Mouse (Mus musculus): ENCODE results near the gene Acbd4. TPM values are rescaled to one million over a fixed set of nuclear protein-coding genes. Genes with fewer than 3 reads are reported as not detected.

Gene Acbd4
- total and polyA plus RNA-seq, 2 experiments from 2014 or later = 27.1 to 28.5 TPM

GRCm38 (mm10) chr11:103117591-103118009, 16.1 kb downstream of the Acbd4 start:
- H3K27ac ChIP-seq (ENCODE audit: low read depth, low read length) = peak overlapping the region; percentile 89; the same call in 1 of the 2 replicates
- peak overlapping the region; percentile 58 for H3K4me3 ChIP-seq (ENCODE audit: low read depth, low read length)
- DNase-seq = peak; percentile 44
- H3K4me2 ChIP-seq (ENCODE audit: low read depth) = peak overlapping the region; percentile 92
- H3K36me3 ChIP-seq (ENCODE audit: insufficient read depth) = no peaks in the 10 kb centered on the region
- no peak for ATAC-seq
- no peak for TF ChIP-seq CTCF (IDR thresholded peaks at IDR 0.05; ENCODE audit: low read depth)
- peak overlapping the region; percentile 45 for H3K9ac ChIP-seq
- WGBS = under 1% methylated on average over 38 of the region's 38 CpGs
- peaks cover 19% of the 10 kb centered on the region for H3K4me1 ChIP-seq (ENCODE audit: insufficient read depth)
- H3K9me3 ChIP-seq (ENCODE audit: low read length) = no peaks in the 10 kb centered on the region
- peaks cover under 1% of the 10 kb centered on the region; the same call in 1 of the 2 replicates for H3K27me3 ChIP-seq (ENCODE audit: insufficient read depth, low read length)

- DNase-seq (no peak), ATAC-seq (no peak)
- 0 out of 2 replicates have a peak overlapping the region, but pooled peaks have one; percentile 45 for H3K9ac ChIP-seq
- 70% methylated on average over 2 of the region's 2 CpGs for WGBS
- no peak overlapping the region for H3K4me3 ChIP-seq (ENCODE audit: low read depth, low read length)
- H3K4me2 ChIP-seq (ENCODE audit: low read depth) = peak overlapping the region; percentile 92
- TF ChIP-seq CTCF (IDR thresholded peaks at IDR 0.05; ENCODE audit: low read depth) = no peak
- no peaks in the 10 kb centered on the region for H3K36me3 ChIP-seq (ENCODE audit: insufficient read depth)
- no peak overlapping the region for H3K27ac ChIP-seq (ENCODE audit: low read depth, low read length)
- no peaks in the 10 kb centered on the region for H3K27me3 ChIP-seq (ENCODE audit: insufficient read depth, low read length)
- H3K4me1 ChIP-seq (ENCODE audit: insufficient read depth) = peaks cover 18% of the 10 kb centered on the region
- H3K9me3 ChIP-seq (ENCODE audit: low read length) = no peaks in the 10 kb centered on the region
Observed at GRCm38 (mm10) chr11:103118866-103119265, 17.4 kb downstream of the Acbd4 start.

GRCm38 (mm10) chr11:103119609-103120008, 18.1 kb downstream of the Acbd4 start:
- 40% methylated on average over 5 of the region's 5 CpGs for WGBS
- H3K4me2 ChIP-seq (ENCODE audit: low read depth) = no peak overlapping the region

GRCm38 (mm10) chr11:103120315-103120714, 18.8 kb downstream of the Acbd4 start:
- Histone ChIP-seq H3K27me3 (ENCODE audit: insufficient read depth, low read length) (no peaks in the 10 kb centered on the region), H3K4me1 (ENCODE audit: insufficient read depth) (peaks cover 10% of the 10 kb centered on the region), H3K36me3 (ENCODE audit: insufficient read depth) (no peaks in the 10 kb centered on the region), H3K4me2 (ENCODE audit: low read depth) (no peak overlapping the region), H3K9me3 (ENCODE audit: low read length) (no peaks in the 10 kb centered on the region), H3K4me3 (ENCODE audit: low read depth, low read length) (no peak overlapping the region), H3K9ac (no peak overlapping the region), H3K27ac (ENCODE audit: low read depth, low read length) (no peak overlapping the region)
- DNase-seq = no peak
- no peak for TF ChIP-seq CTCF (IDR thresholded peaks at IDR 0.05; ENCODE audit: low read depth)
- ATAC-seq = no peak
- WGBS = 50% methylated on average over 5 of the region's 5 CpGs

More at GRCm38 (mm10) chr11:103119609-103120008, 18.1 kb downstream of the Acbd4 start:
- H3K27ac ChIP-seq (ENCODE audit: low read depth, low read length) = no peak overlapping the region
- peaks cover 14% of the 10 kb centered on the region for H3K4me1 ChIP-seq (ENCODE audit: insufficient read depth)
- DNase-seq = no peak
- no peak for TF ChIP-seq CTCF (IDR thresholded peaks at IDR 0.05; ENCODE audit: low read depth)
- H3K4me3 ChIP-seq (ENCODE audit: low read depth, low read length) = no peak overlapping the region
- no peaks in the 10 kb centered on the region for H3K9me3 ChIP-seq (ENCODE audit: low read length)
- H3K27me3 ChIP-seq (ENCODE audit: insufficient read depth, low read length) = no peaks in the 10 kb centered on the region
- no peak for ATAC-seq
- H3K9ac ChIP-seq = no peak overlapping the region
- H3K36me3 ChIP-seq (ENCODE audit: insufficient read depth) = no peaks in the 10 kb centered on the region

- ATAC-seq (peak; percentile 36), DNase-seq (peak; percentile 76)
- Histone ChIP-seq H3K4me2 (ENCODE audit: low read depth) (peak within 1 kb of the TSS; percentile 74), H3K36me3 (ENCODE audit: insufficient read depth) (no peaks in the 10 kb centered on the region), H3K9me3 (ENCODE audit: low read length) (no peaks in the 10 kb centered on the region), H3K4me3 (ENCODE audit: low read depth, low read length) (peak within 1 kb of the TSS; percentile 87), H3K27me3 (ENCODE audit: insufficient read depth, low read length) (no peaks in the 10 kb centered on the region), H3K4me1 (ENCODE audit: insufficient read depth) (peaks cover 22% of the 10 kb centered on the region), H3K27ac (ENCODE audit: low read depth, low read length) (peak within 1 kb of the TSS; percentile 99), H3K9ac (peak within 1 kb of the TSS; percentile 100)
- WGBS = 1% methylated on average over 39 of the region's 39 CpGs
- TF ChIP-seq CTCF (IDR thresholded peaks at IDR 0.05; ENCODE audit: low read depth) = no peak
Observed at GRCm38 (mm10) chr11:103131701-103132575, 30.5 kb downstream of the Acbd4 start, which contains the start of gene Hexim2. Gene Hexim2 (plus strand): TSS chr11:103132429.

- no peaks in the 10 kb centered on the region for H3K27me3 ChIP-seq (ENCODE audit: insufficient read depth, low read length)
- H3K4me2 ChIP-seq (ENCODE audit: low read depth) = peak overlapping the region; percentile 74
- peak overlapping the region; percentile 100 for H3K9ac ChIP-seq
- peaks cover 22% of the 10 kb centered on the region for H3K4me1 ChIP-seq (ENCODE audit: insufficient read depth)
- H3K36me3 ChIP-seq (ENCODE audit: insufficient read depth) = no peaks in the 10 kb centered on the region
- peak; percentile 97 for ATAC-seq
- H3K9me3 ChIP-seq (ENCODE audit: low read length) = no peaks in the 10 kb centered on the region
- TF ChIP-seq CTCF (IDR thresholded peaks at IDR 0.05; ENCODE audit: low read depth) = no peak
- peak overlapping the region; percentile 87 for H3K4me3 ChIP-seq (ENCODE audit: low read depth, low read length)
- 1% methylated on average over 50 of the region's 58 CpGs for WGBS
- peak overlapping the region; percentile 99 for H3K27ac ChIP-seq (ENCODE audit: low read depth, low read length)
- DNase-seq = peak; percentile 100
Observed at GRCm38 (mm10) chr11:103132576-103133455, 31.3 kb downstream of the Acbd4 start.
